Mouse (Mus musculus) kidney, adult 2 months (tissue): ENCODE measurements around the gene Psmd3. TPM values are rescaled to one million over a fixed set of nuclear protein-coding genes. Genes with fewer than 3 reads are reported as not detected.
"Not testable (repeated sequence)": the region's sequence is repeated elsewhere in the genome, so short reads cannot be mapped to it uniquely, and the experiment has no call there.

Source experiments
- DNase-seq: peaks from one replicate; pipeline ENCODE4 v3.0.0; 2021
- H3K27ac ChIP-seq: fragments of 200-500 bp; 2 replicates; pipeline ENCODE4 v1.5.1; 2012; ENCODE audit warnings: low read depth, low read length, control low read depth, inconsistent platforms; ENCODE audit not compliant: insufficient read depth
- H3K27me3 ChIP-seq: fragments of 200-500 bp; replicated peaks from 2 replicates; pipeline ENCODE4 v1.6.1; 2012; ENCODE audit warnings: mild to moderate bottlenecking, moderate library complexity, low read length, inconsistent platforms; ENCODE audit not compliant: control insufficient read depth, insufficient read depth
- H3K36me3 ChIP-seq: fragments of 200-500 bp; 2 replicates; pipeline ENCODE4 v1.6.1; 2012; ENCODE audit warnings: mild to moderate bottlenecking, moderate library complexity, low read length, inconsistent platforms; ENCODE audit not compliant: control insufficient read depth, insufficient read depth
- H3K4me1 ChIP-seq: fragments of 200-500 bp; 2 replicates; pipeline ENCODE4 v1.6.1; 2011; ENCODE audit warnings: low read length; ENCODE audit not compliant: control insufficient read depth, insufficient read depth
- H3K4me3 ChIP-seq: fragments of 200-500 bp; 2 replicates; pipeline ENCODE4 v1.5.1; 2011; ENCODE audit warnings: mild to moderate bottlenecking, low read depth, low read length, control low read depth; ENCODE audit not compliant: insufficient read depth
- CTCF ChIP-seq: fragments of 200-500 bp; conservative IDR thresholded peaks from 2 replicates; pipeline ENCODE4 v1.5.1; 2011; ENCODE audit warnings: low read depth, mild to moderate bottlenecking, control low read depth, low read length, moderate library complexity, mixed read lengths; ENCODE audit not compliant: insufficient read depth, insufficient read length
- POLR2A ChIP-seq: fragments of 200-500 bp; IDR thresholded peaks from one replicate; pipeline ENCODE4 v1.6.1; 2011; ENCODE audit warnings: low read depth, low read length, control low read depth
- WGBS: fragments of 180-500 bp; shearing (Covaris S2); methylation state at CpG from one replicate; pipeline ENCODE4 v1.1.7; 2018; 5-methylcytosine and 5-hydroxymethylcytosine counted together
- polyA plus RNA-seq: library from polyadenylated mRNA; depleted of rRNA; stranded (reverse); fragments of >200 nt; gene quantifications from 2 replicates; pipeline ENCODE4 v1.2.3, GENCODE M21; 2012

Gene Psmd3
- polyA plus RNA-seq, 1 experiment = 307 TPM

GRCm38 (mm10) chr11:98731134-98731533, 48.8 kb downstream of the Psmd3 start:
- Histone ChIP-seq H3K27me3 (no peaks in the 10 kb centered on the region), H3K4me1 (peaks cover 7% of the 10 kb centered on the region), H3K27ac (0 out of 2 replicates have a peak overlapping the region, but pooled peaks have one; percentile 22), H3K36me3 (no peaks in the 10 kb centered on the region), H3K4me3 (no peak overlapping the region)
- TF ChIP-seq POLR2A (no peak), CTCF (no peak)
- WGBS = 60% methylated on average over 5 of the region's 5 CpGs
- DNase-seq = peak; percentile 33

DNA sequence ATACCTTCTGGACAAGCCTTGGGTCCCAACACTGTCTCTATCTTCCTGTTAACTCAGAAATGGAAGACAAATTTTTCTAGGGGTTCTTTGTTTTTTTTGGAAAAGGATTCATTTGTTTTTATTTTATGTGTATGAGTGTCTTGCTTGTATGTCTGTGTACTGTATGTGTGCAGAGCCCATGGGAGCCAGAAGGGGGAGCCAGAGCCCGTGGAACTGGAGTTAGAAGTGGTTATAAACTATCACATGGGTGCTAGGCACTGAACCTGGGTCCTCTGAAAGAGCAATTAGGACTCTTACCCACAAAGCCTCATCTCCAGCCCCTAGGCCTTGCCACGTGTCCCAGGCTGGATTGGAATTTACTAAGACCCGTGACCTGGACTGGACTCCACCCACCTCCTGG, 51.7 kb downstream of the Psmd3 start:
- TF ChIP-seq POLR2A (no peak), CTCF (peak; percentile 34; the same call in 1 of the 2 replicates)
- no peak for DNase-seq
- Histone ChIP-seq H3K27me3 (no peaks in the 10 kb centered on the region), H3K4me1 (no peaks in the 10 kb centered on the region; the same call in 1 of the 2 replicates), H3K36me3 (no peaks in the 10 kb centered on the region), H3K4me3 (no peak overlapping the region), H3K27ac (no peak overlapping the region)
- 78% methylated on average over 3 of the region's 3 CpGs for WGBS

DNA sequence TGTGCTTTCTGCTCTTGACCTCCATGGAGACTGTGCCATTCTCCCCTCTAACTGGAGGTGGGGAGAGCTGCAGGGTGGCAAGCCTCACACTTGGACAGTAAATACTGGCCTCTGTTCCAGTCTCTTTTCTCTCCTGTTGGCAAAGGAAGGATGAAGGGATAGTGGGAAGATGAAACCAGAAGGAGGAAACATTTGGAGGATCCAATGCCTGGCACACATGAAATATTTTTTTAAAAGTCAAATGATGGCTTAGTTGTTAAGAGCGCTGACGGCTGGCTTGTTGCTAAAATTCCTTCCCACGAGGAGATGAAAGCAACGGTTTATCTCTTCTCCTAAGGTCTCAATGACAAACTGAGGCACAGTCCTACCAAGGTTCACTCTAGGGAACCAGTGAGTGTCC, 52.8 kb downstream of the Psmd3 start:
- 0 out of 2 replicates have a peak, but pooled peaks cover under 1% of the 10 kb centered on the region for H3K4me1 ChIP-seq

GRCm38 (mm10) chr11:98736176-98736575, 53.8 kb downstream of the Psmd3 start:
- no peak for DNase-seq
- no peak for TF ChIP-seq POLR2A
- TF ChIP-seq CTCF = no peak
- 79% methylated on average over 1 of the region's 1 CpGs for WGBS
- Histone ChIP-seq H3K36me3 (no peaks in the 10 kb centered on the region), H3K27ac (no peak overlapping the region), H3K4me1 (peaks cover 8% of the 10 kb centered on the region; the same call in 1 of the 2 replicates), H3K4me3 (no peak overlapping the region), H3K27me3 (no peaks in the 10 kb centered on the region)

More for the DNA sequence above, 52.8 kb downstream of the Psmd3 start:
- no peak for TF ChIP-seq POLR2A
- no peak for TF ChIP-seq CTCF
- Histone ChIP-seq H3K27me3 (no peaks in the 10 kb centered on the region), H3K4me3 (no peak overlapping the region), H3K36me3 (no peaks in the 10 kb centered on the region), H3K27ac (no peak overlapping the region)
- no peak for DNase-seq
- 96% methylated on average over 4 of the region's 4 CpGs for WGBS

DNA sequence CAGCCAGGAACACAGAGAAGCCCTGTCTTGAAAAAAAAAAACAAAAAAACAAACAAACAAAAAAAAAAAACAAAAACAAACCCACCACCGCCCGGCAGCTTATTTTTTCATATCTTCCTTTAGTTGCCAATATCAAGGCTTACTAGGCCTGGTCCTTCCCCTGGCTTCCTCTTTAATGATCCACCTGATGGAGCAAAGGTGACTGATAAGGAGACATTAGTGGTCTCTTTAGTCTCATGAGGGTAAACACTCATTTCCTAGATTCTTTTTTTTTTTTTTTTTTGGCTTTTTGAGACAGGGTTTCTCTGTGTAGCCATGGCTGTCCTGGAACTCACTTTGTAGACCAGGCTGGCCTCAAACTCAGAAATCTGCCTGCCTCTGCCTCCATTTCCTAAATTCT, 54.9 kb downstream of the Psmd3 start:
- H3K4me3 ChIP-seq, H3K4me1 ChIP-seq, H3K27me3 ChIP-seq, DNase-seq, H3K36me3 ChIP-seq, H3K27ac ChIP-seq: not testable (repeated sequence)
- 97% methylated on average over 2 of the region's 2 CpGs for WGBS

DNA sequence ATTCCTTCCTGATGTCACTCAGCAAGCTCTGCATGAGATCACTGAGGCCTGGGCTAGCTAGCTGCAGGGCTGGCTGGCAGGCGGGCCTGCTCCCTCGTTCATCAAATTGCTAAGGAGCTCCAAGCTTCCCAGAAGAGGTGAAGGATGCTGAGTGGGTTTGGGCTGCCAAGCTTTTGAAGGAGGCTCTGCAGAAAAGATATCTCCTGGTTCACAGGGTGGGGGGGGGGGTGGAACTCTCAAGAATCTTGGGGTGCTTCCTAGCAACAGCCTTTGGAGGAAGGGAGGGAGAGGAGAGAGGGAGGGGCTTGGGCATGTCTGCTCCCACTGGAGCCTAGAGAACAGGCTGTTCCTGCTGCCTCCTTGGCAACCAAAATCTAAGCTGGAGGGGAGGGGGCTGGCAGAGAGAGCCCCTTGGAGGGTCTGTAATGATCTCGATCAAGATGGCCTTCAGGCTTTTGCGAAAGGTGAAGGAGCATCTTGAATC, 56.1 kb downstream of the Psmd3 start:
- 74% methylated on average over 4 of the region's 4 CpGs for WGBS
- Histone ChIP-seq H3K4me1 (peaks cover 16% of the 10 kb centered on the region), H3K4me3 (no peak overlapping the region), H3K36me3 (no peaks in the 10 kb centered on the region), H3K27me3 (no peaks in the 10 kb centered on the region), H3K27ac (no peak overlapping the region)
- DNase-seq = no peak
- no peak for TF ChIP-seq POLR2A
- TF ChIP-seq CTCF = no peak

DNA sequence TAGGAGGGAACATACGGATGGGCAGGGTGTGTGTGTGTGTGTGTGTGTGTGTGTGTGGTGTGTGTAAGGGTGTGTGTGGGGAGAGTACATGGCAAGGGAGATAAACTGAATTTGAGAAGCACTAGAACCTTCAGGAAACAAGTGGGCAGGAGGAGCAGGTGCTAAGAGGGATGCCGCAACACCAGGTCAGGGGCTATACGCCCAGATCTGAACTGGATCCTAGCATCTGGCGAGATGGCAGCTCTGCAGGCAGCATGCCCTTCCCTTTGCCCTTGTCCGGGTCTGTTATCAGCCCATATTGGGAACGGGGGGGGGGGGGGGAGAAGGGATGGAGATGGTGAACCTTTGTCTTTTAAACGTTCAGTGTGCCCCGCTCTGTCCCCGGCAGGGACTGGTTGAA, 56.6 kb downstream of the Psmd3 start:
- DNase-seq = no peak
- 81% methylated on average over 9 of the region's 9 CpGs for WGBS
- no peak overlapping the region for H3K4me3 ChIP-seq
- no peaks in the 10 kb centered on the region for H3K36me3 ChIP-seq
- no peak overlapping the region for H3K27ac ChIP-seq
- TF ChIP-seq CTCF (no peak), POLR2A (no peak)
- no peaks in the 10 kb centered on the region for H3K27me3 ChIP-seq
- peaks cover 21% of the 10 kb centered on the region for H3K4me1 ChIP-seq

DNA sequence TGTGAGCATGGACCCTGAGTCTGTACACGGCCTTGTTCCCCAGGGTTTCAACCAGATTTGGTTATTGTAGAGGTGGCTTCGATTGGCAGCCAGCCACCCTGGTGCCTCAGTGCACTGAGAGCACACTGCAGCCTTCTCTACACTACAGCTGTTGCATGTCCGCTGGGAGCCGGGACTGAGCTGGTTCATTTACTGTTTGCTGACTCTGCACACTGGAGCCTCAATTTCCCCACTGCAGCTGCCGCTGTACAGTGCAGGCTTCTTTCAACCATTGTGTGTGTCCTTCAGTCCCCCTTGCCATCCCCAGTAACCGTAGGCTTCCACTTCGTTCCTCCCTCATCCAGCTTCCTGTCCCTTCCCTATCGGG, 57.7 kb downstream of the Psmd3 start:
- Histone ChIP-seq H3K4me1 (peaks cover 31% of the 10 kb centered on the region), H3K36me3 (no peaks in the 10 kb centered on the region), H3K27me3 (no peaks in the 10 kb centered on the region), H3K4me3 (peak overlapping the region; percentile 24; the same call in 1 of the 2 replicates), H3K27ac (no peak overlapping the region)
- DNase-seq = no peak
- 28% methylated on average over 8 of the region's 8 CpGs for WGBS
- TF ChIP-seq POLR2A (no peak), CTCF (no peak)
